In the genomic region with DNA sequence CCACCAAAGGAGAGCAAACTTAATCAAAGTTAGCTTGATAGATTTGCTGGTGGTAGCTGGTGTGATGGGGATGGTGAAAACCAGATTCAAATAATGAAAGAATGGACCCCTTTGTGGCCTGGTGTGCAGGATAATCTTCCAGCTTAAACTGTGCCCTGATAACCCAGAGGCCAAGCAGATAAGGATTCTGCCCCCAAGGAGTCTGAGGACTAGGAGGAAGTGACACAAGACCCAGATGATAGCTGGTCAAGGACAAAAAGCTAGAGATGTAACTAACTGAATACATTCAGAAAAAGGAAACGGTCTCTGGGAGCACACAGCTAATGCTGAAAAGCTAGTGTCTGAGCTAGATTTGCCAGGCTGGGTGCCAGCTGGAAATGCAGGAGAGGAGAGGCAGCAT, we compare ENCODE assay signal across 17 mouse cellular contexts. TPM values are rescaled to one million over a fixed set of nuclear protein-coding genes. Genes with fewer than 3 reads are reported as not detected.
DNase-seq lines count a peak whose midpoint lies in the region; ATAC-seq and TF ChIP-seq lines count a peak whose summit lies in the region.
"Had no signal": no experiment of that assay in that cellular context is flagged by ENCODE, and none has a peak within 500 bp of the region (broad histone marks: within the 10 kb centered on the region; RNA-seq: fewer than 3 reads in every experiment).

No protein-coding gene starts in this region.

- ATAC-seq in heart, embryonic 11.5 days (replicated peaks; ENCODE audit: insufficient number of reproducible peaks, low FRiP score, low TSS enrichment), result no peak
- no peak for ATAC-seq in stomach, embryonic 15.5 days (ENCODE audit: insufficient read depth, low FRiP score, low read depth)
- ATAC-seq in stomach, postnatal 0 days (ENCODE audit: low FRiP score, low TSS enrichment), result no peak
- no peak for ATAC-seq in liver, embryonic 14.5 days (ENCODE audit: insufficient read depth)
- ATAC-seq: forebrain, embryonic 14.5 days; hindbrain, postnatal 0 days had no signal

- no peak overlapping the region for H3K4me3 ChIP-seq in heart, embryonic 11.5 days (ENCODE audit: low read depth, low read length)
- no peak overlapping the region for H3K4me3 ChIP-seq in stomach, embryonic 15.5 days (replicated peaks)
- no peak overlapping the region for H3K4me3 ChIP-seq in stomach, postnatal 0 days (ENCODE audit: low read depth, low read length)
- H3K4me3 ChIP-seq in liver, embryonic 14.5 days (ENCODE audit: insufficient read depth in 1 of 2, low read depth in 2 of 2, low read length in 2 of 2), result no peak overlapping the region; a peak in 1 of 4 replicates
- H3K4me3 ChIP-seq: left cerebral cortex, adult 2 months; neural tube, embryonic 15.5 days had no signal

- H3K27ac ChIP-seq in heart, embryonic 11.5 days (ENCODE audit: low read depth, low read length), result no peak overlapping the region
- H3K27ac ChIP-seq in stomach, embryonic 15.5 days, result no peak overlapping the region
- H3K27ac ChIP-seq in stomach, postnatal 0 days (replicated peaks), result no peak overlapping the region
- no peak overlapping the region for H3K27ac ChIP-seq in liver, embryonic 14.5 days
- H3K27ac ChIP-seq: kidney, postnatal 0 days; left cerebral cortex, adult 2 months; limb, embryonic 12.5 days; neural tube, embryonic 15.5 days had no signal

- peaks cover 8% of the 10 kb centered on the region; the same call in 1 of the 2 replicates for H3K36me3 ChIP-seq in heart, embryonic 11.5 days (ENCODE audit: control insufficient read depth, insufficient read depth, low read length)
- peaks cover 7% of the 10 kb centered on the region for H3K36me3 ChIP-seq in stomach, embryonic 15.5 days
- H3K36me3 ChIP-seq in stomach, postnatal 0 days (ENCODE audit: control insufficient read depth, insufficient read depth, low read length), result no peaks in the 10 kb centered on the region; the same call in 1 of the 2 replicates
- H3K36me3 ChIP-seq in liver, embryonic 14.5 days (replicated peaks; ENCODE audit: control insufficient read depth, insufficient read depth, low read depth), result no peaks in the 10 kb centered on the region

- H3K27me3 ChIP-seq in heart, embryonic 11.5 days (ENCODE audit: control insufficient read depth, insufficient read depth, low read length), result no peaks in the 10 kb centered on the region
- no peaks in the 10 kb centered on the region for H3K27me3 ChIP-seq in stomach, embryonic 15.5 days (replicated peaks)
- no peaks in the 10 kb centered on the region for H3K27me3 ChIP-seq in stomach, postnatal 0 days (ENCODE audit: control insufficient read depth, insufficient read depth, low read length)
- H3K27me3 ChIP-seq in liver, embryonic 14.5 days (ENCODE audit: control insufficient read depth, insufficient read depth, low read length), result no peaks in the 10 kb centered on the region
- H3K27me3 ChIP-seq: heart, embryonic 15.5 days had no signal

- 58% methylated on average over 1 of the region's 1 CpGs for WGBS in heart, embryonic 11.5 days (ENCODE audit: insufficient replicate concordance)
- WGBS in stomach, embryonic 15.5 days, result 81% methylated on average over 1 of the region's 1 CpGs
- WGBS in stomach, postnatal 0 days, result 68% methylated on average over 1 of the region's 1 CpGs
- 22% methylated on average over 1 of the region's 1 CpGs for WGBS in liver, embryonic 14.5 days (ENCODE audit: insufficient replicate concordance)

- TF ChIP-seq CTCF in stomach, postnatal 0 days (IDR thresholded peaks at IDR 0.05; ENCODE audit: low read depth), result no peak
- no peak for TF ChIP-seq CTCF in liver, embryonic 14.5 days (IDR thresholded peaks at IDR 0.05; ENCODE audit: low read depth)

- TF ChIP-seq EP300 in stomach, postnatal 0 days (optimal IDR thresholded peaks at IDR 0.05), result no peak
- TF ChIP-seq EP300 in liver, embryonic 14.5 days (IDR thresholded peaks at IDR 0.05; ENCODE audit: low read depth), result no peak

- DNase-seq in heart, postnatal 4 days, result no peak
- no peak for DNase-seq in stomach, postnatal 0 days (ENCODE audit: low spot score)
- no peak for DNase-seq in liver, embryonic 14.5 days (ENCODE audit: low read depth in 3 of 3, low spot score in 3 of 3)
- no peak for DNase-seq in lung, postnatal 36 days
- DNase-seq in embryo, embryonic 11 days, result no peak
- DNase-seq: cerebellum, adult 11 months; gastrocnemius, adult 2 months; retina, postnatal 1 day had no signal

- peaks cover 11% of the 10 kb centered on the region for H3K4me1 ChIP-seq in heart, embryonic 11.5 days (ENCODE audit: control insufficient read depth, insufficient read depth, low read length)
- peaks cover 9% of the 10 kb centered on the region for H3K4me1 ChIP-seq in stomach, embryonic 15.5 days
- H3K4me1 ChIP-seq in stomach, postnatal 0 days (replicated peaks; ENCODE audit: control insufficient read depth, insufficient read depth), result peaks cover 2% of the 10 kb centered on the region; the same call in 1 of the 2 replicates
- H3K4me1 ChIP-seq in liver, embryonic 14.5 days (replicated peaks; ENCODE audit: control insufficient read depth in 2 of 2, insufficient read depth in 2 of 2, low read length in 1 of 2), result peaks cover 14 to 25% of the 10 kb centered on the region in 2 experiments

- H3K9ac ChIP-seq in heart, embryonic 11.5 days (ENCODE audit: low read depth, low read length), result no peak overlapping the region
- H3K9ac ChIP-seq in stomach, embryonic 15.5 days, result no peak overlapping the region
- no peak overlapping the region for H3K9ac ChIP-seq in stomach, postnatal 0 days (ENCODE audit: low read length)
- no peak overlapping the region for H3K9ac ChIP-seq in liver, embryonic 14.5 days (replicated peaks)
- H3K9ac ChIP-seq: neural tube, embryonic 15.5 days had no signal

- peak overlapping the region; percentile 85 for H3K4me2 ChIP-seq in heart, embryonic 11.5 days
- peak overlapping the region; percentile 78; the same call in 1 of the 2 replicates for H3K4me2 ChIP-seq in stomach, embryonic 15.5 days
- no peak overlapping the region for H3K4me2 ChIP-seq in stomach, postnatal 0 days (replicated peaks; ENCODE audit: low read depth)
- peak overlapping the region; percentile 65 for H3K4me2 ChIP-seq in liver, embryonic 14.5 days (ENCODE audit: low read depth)

- H3K9me3 ChIP-seq in heart, embryonic 11.5 days (replicated peaks; ENCODE audit: control insufficient read depth, low read length), result no peaks in the 10 kb centered on the region
- no peaks in the 10 kb centered on the region for H3K9me3 ChIP-seq in stomach, embryonic 15.5 days
- no peaks in the 10 kb centered on the region for H3K9me3 ChIP-seq in stomach, postnatal 0 days (ENCODE audit: control insufficient read depth, low read length)
- no peaks in the 10 kb centered on the region for H3K9me3 ChIP-seq in liver, embryonic 14.5 days (ENCODE audit: control insufficient read depth, low read length)
- H3K9me3 ChIP-seq: heart, embryonic 15.5 days; limb, embryonic 12.5 days; neural tube, embryonic 15.5 days had no signal

RNA-seq across cellular contexts. Expression of gene Zfp839, which starts 1.9 kb away (rescaled TPM):
- polyA plus RNA-seq in heart, embryonic 11.5 days (2014; fragmentation: Nextera tagmentation; extraction: Ambion mirVana), result 3.1 and 3.2 TPM in 2 replicates
- 1 to 10 TPM; 6.7 to 6.9 TPM for total RNA-seq in heart, postnatal 4 days (2021)
- 5.7 and 6.8 TPM in 2 replicates for polyA plus RNA-seq in stomach, embryonic 15.5 days (2015; fragmentation: Nextera tagmentation; extraction: Ambion mirVana)
- polyA plus RNA-seq in stomach, postnatal 0 days (2015; fragmentation: Nextera tagmentation; extraction: Ambion mirVana), result 2.3 and 2.5 TPM in 2 replicates
- 1.4 and 1.9 TPM in 2 replicates for polyA plus RNA-seq in liver, embryonic 14.5 days (2012; rRNA removed)
- 0.62 and 0.67 TPM in 2 replicates for polyA plus RNA-seq in liver, embryonic 14.5 days (2014; fragmentation: Nextera tagmentation; extraction: Ambion mirVana)

RNA-seq across cellular contexts. Expression of gene Mok, which starts 11.2 kb away (rescaled TPM):
- polyA plus RNA-seq in heart, embryonic 11.5 days (2014; fragmentation: Nextera tagmentation; extraction: Ambion mirVana), result 3.0 and 3.8 TPM in 2 replicates
- 1 to 10 TPM; 1.3 to 1.6 TPM for total RNA-seq in heart, postnatal 4 days (2021)
- polyA plus RNA-seq in stomach, embryonic 15.5 days (2015; fragmentation: Nextera tagmentation; extraction: Ambion mirVana), result 2.5 and 3.3 TPM in 2 replicates
- 0.95 and 0.97 TPM in 2 replicates for polyA plus RNA-seq in stomach, postnatal 0 days (2015; fragmentation: Nextera tagmentation; extraction: Ambion mirVana)
- 0.18 and 0.24 TPM in 2 replicates for polyA plus RNA-seq in liver, embryonic 14.5 days (2012; rRNA removed)
- polyA plus RNA-seq in liver, embryonic 14.5 days (2014; fragmentation: Nextera tagmentation; extraction: Ambion mirVana), result 0.23 and 0.43 TPM in 2 replicates

RNA-seq across cellular contexts. Expression of gene Cinp, which starts 37.0 kb away (rescaled TPM):
- 70.5 and 71.3 TPM in 2 replicates for polyA plus RNA-seq in heart, embryonic 11.5 days (2014; fragmentation: Nextera tagmentation; extraction: Ambion mirVana)
- 10 to 100 TPM; 45.7 to 50.1 TPM for total RNA-seq in heart, postnatal 4 days (2021)
- 71.0 TPM in 2 replicates for polyA plus RNA-seq in stomach, embryonic 15.5 days (2015; fragmentation: Nextera tagmentation; extraction: Ambion mirVana)
- polyA plus RNA-seq in stomach, postnatal 0 days (2015; fragmentation: Nextera tagmentation; extraction: Ambion mirVana), result 42.5 and 43.8 TPM in 2 replicates
- polyA plus RNA-seq in liver, embryonic 14.5 days (2012; rRNA removed), result 31.0 and 42.9 TPM in 2 replicates
- polyA plus RNA-seq in liver, embryonic 14.5 days (2014; fragmentation: Nextera tagmentation; extraction: Ambion mirVana), result 65.1 and 68.2 TPM in 2 replicates

RNA-seq across cellular contexts. Expression of gene Tecpr2, which starts 37.1 kb away (rescaled TPM):
- 2.5 and 2.8 TPM in 2 replicates for polyA plus RNA-seq in heart, embryonic 11.5 days (2014; fragmentation: Nextera tagmentation; extraction: Ambion mirVana)
- 1 to 10 TPM; 5.2 to 6.0 TPM for total RNA-seq in heart, postnatal 4 days (2021)
- 3.3 and 3.8 TPM in 2 replicates for polyA plus RNA-seq in stomach, embryonic 15.5 days (2015; fragmentation: Nextera tagmentation; extraction: Ambion mirVana)
- 1.1 and 1.2 TPM in 2 replicates for polyA plus RNA-seq in stomach, postnatal 0 days (2015; fragmentation: Nextera tagmentation; extraction: Ambion mirVana)
- polyA plus RNA-seq in liver, embryonic 14.5 days (2012; rRNA removed), result 2.0 and 2.3 TPM in 2 replicates
- 1.1 and 1.5 TPM in 2 replicates for polyA plus RNA-seq in liver, embryonic 14.5 days (2014; fragmentation: Nextera tagmentation; extraction: Ambion mirVana)
